Mouse (Mus musculus) cerebellum, adult 11-12 months (tissue): ENCODE data around the gene Cnst.
"Not testable (repeated sequence)": the region's sequence is repeated elsewhere in the genome, so short reads cannot be mapped to it uniquely, and the experiment has no call there.

Source experiments
- DNase-seq: peaks from one replicate; pipeline ENCODE4 v3.0.0; 2022

The Cnst gene

DNA sequence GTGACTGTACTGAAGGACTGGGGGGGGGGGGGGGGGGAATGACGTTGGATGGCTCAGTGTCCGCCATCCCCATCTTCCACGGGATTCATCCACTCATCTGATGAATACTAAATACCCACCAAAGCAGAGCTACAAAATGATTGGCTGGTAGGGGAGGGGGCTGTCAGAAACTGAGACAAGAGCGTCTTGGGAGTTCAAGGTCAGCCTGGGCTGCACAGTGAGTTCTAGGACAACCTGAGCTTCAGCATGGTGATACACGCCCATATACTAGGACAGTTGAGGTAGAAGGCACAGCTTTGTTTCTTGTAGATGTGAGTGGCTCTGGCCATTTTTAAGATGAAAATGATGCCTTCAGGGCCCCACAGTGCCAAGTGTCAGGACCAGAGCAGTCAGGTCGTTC, 52.2 kb downstream of the Cnst start:
- no peak for DNase-seq

DNA sequence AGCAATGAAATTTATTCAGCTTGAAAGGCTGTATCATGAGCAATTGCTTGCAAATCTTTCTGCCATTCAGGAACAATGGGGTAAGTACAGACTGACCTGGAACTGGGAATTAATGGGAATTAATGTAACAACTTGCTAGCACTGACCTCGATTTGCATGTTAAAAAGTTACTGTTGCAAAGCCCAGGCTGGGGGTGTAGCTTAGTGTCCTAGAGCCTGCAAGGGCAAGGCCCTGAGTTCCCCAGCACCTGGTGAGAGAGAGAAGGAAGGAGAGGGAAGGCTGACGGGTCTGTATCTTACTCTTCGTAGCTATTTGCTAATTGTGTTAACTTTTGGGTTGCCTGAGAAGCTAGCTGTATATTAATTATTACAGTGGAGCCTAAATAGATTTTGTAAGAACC, 58.4 kb downstream of the Cnst start:
- DNase-seq, result no peak

DNA sequence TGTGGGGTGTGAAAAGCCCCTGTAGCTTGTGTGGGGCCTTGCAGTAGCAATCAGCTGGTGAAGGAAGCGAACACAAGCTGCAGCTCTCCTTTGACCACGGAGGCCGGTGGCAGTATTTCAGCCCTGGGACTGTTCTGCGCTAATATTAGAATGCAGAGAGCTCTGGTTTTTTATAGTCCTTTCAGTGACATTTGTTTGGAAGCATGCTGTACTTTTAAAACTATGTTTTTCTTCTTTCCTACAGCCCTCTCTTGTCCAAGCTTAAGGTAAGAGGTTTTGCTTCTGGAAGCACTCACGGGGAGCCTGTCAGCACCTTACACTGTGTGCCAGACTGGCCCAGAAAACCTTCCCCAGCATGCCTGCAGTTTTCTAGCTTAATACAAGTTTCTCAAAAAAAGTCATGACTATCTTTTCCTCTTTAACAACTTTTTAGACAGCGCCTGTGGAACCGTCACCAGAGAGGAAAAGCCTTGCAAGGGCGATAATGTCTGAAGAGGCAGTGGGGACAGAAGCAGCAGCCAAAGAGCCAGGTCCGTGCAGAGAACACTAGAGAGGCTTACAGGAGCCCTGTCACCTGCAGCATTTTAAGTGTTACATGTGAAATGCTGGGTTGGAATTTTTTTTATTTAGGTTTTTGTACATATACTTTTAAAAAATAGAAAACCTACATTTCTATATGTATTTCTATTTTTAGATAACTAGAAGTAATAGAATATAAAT, 60.0 kb downstream of the Cnst start:
- DNase-seq, result no peak

DNA sequence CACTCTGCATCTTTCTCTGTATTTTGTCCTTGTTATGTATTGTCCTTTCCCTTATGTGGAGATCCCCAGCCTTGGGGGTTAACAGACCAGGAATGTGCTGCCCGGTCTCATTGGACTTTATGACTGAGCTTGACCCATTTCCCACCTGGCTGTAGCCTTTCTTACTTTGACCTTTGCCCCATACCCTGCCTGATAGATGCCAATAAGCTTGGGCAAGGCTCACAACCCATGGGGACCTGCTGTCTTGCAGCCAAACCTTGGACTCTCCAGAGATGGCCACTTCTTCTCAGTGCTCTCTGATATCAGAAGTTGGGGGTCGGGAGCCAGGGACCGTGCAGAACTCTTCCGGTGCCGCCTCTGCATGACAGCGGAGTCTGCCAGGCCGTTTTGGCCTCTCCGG, 62.4 kb downstream of the Cnst start:
- no peak for DNase-seq

DNA sequence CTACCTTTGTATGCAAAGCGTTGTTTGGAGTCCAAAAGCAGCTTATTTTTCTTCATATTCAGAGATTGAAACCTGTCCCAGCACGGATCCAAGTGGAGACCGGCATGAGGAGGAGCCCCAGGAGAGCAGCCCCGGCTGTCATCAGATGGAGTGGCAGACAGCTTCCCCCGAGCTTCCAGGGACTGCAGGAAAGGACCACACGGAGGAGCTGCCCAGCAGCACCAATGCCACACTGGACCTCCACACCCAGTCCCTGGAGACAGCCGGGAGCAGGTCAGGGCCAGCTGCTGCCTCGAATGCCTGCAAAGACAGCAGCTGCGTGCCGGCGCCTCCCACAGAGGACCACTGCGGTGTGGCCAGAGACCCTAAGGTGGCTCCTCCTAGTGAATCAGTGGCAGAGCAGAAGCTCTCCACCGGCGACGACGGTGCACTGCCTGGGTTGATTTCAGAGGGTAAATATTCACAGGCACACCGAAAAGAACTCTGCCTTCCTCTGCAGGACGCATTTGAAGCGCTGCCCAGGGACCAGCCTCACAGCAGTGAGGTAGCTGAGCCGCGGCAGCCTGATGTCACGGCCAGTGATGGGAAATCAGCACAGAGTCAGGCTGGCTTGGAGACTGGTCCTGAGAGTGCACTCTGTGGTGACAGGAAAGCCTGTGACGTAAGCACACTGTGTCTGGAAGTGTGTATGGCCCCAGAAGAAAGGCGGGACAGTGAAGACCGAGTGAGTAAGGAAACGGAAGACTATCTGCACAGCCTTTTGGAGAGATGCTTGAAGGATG, 63.7 kb downstream of the Cnst start:
- peak; percentile 72 for DNase-seq

DNA sequence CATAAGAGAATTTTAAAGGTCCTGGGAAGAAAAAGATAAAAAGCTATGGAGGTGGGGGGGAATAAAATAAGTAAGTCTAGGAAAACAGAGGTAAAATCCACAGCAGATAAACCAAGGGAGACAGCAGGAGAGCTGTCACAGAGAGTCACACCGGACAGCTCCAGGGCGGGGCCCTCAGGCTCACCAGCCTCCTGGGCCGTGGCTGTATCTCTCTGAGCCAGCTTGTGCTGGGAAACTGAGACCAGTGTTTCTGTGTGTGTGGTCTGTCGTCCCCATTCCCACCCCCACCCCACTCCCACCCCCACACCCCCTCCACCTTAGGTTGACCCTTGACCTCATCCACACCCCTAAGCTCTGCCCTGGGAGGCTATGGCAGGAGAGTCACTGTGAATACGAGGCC, 65.0 kb downstream of the Cnst start:
- DNase-seq, result no peak

DNA sequence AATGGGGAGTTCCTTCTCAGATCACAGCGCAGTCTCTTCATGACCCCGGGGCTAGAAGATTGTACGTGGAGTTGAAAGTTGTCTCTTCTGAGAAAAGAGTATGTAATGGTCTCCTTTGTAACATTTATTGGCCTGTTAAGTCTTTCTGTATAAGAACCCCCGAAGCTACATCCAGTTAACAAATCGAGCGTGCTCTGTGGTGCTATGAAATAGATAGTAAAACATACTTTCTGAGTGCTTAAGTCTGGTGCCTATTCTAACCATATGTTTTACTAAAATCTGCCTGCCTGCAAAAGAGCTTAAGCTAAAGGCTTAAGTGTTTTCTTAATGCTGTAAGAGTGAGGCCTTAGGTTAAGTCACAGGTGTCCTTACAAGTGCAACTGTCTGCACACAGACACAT, 66.2 kb downstream of the Cnst start:
- DNase-seq, result no peak

DNA sequence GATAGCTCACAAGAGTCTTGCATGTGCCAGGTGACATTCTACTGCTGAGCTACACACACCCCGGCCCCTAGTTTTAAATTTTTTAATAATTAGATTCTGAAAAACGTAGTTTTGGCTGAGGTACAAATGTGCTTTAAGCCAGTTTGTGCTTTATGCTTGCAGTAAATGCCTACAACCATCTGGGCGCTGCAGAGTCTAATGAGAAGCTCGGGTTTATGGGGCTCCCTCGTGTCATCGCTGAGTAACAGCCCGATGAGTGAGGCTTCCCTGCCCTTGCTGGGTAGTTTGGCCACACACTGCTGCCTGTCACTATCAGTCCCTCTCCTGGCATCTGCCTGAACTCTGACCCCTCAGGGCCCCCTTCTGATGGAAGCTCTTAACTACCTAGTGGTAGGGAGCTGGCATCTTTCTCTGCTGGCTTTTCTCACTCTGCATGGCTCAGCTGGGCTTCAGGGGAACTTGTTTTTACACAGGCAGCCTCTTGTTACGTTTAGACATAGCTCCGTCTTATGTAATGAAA, 66.9 kb downstream of the Cnst start:
- DNase-seq, result no peak

DNA sequence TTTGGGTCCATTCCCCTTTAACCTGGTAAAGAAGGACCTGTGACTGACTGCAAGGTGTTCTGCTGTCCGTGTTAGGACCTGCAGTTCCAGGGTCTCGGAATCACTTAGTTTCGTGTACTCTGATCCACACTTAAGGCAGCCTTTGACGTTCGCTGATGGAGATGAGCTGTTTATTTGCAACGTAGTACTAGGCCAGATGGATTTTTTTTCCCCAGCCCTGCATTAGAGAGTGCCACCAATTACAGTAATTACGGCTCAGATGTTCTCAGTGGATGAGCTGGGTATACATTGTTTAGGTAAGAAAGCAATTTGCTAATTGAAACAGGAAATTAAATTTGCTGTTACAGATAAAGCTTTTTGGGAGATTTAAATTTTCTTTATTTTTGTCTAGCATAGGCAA, 71.3 kb downstream of the Cnst start:
- peak; percentile 1 for DNase-seq

DNA sequence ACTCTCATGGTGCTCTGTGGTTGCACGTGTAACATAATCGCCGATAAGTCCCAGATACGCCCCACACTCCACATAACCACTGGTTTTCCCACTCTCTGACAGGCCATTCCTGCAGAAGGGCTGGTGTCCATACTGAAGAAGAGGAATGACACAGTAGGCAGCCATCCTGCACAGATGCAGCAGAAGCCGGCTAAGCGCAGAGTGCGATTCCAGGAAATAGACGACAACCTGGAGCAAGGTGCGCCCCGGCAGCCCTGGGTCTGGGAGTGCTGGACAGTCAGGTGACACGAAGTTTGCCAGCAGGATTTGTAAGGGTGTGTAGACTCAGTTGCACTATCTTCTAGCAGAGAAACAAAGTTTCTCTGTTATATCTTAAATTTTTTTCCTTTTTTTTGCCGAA, 76.5 kb downstream of the Cnst start:
- peak; percentile 3 for DNase-seq

DNA sequence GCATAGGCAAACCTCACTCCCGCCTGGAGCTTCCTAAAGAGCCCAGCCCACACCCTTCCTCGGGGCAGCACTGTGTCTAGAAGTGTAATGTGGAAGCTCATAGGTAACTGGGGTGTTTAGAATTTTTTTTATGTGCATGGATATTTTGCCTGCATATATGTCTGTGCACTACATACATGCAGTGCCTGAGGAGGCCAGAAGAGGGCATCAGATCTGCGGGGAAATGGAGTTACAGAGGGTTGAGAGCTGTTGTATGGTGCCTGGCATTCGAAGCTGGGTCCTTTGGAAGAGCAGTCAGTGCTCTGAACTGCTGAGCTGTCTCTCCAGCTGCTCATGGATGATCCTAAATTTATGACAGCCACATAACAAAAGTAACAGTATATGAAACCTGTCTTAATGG, 77.5 kb downstream of the Cnst start:
- peak; percentile 47 for DNase-seq

DNA sequence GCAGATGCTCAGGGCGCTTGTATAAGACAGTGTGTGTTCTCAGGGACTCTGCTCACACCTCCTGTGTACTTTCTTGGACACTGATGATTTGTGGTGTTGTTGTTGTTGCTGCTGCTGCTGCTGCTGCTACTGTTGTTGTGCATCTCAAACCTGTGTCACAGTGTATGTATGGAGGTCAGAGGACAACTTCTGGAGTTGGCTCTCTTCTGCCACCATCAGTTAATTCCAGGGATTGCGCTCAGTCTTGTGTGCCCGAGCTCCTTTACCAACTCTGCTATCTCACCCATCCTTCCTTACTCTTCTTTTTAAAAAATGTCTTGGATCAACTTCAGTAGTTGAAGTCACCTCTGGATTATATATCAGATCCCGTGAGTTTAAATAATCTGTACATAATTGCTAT, 78.2 kb downstream of the Cnst start:
- peak; percentile 39 for DNase-seq

DNA sequence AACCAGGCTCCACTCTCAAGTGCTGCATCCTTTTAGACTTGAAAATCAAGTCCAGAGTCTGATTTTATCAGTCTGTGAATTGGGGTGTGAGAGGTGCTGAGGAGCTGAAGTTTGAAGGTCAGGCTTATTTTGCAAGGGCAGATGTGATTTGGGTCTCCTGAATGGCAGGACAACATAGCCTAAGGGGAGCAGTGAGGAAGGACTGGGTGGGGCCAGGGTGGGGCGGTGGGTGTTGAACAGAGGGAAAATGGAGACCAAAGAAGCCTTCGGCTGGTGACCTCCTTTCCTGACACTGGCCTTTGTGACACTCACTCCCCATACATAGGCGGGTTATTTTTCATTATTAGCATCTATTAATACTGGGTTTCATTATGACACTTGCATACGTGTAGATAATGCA, 81.7 kb downstream of the Cnst start:
- no peak for DNase-seq

DNA sequence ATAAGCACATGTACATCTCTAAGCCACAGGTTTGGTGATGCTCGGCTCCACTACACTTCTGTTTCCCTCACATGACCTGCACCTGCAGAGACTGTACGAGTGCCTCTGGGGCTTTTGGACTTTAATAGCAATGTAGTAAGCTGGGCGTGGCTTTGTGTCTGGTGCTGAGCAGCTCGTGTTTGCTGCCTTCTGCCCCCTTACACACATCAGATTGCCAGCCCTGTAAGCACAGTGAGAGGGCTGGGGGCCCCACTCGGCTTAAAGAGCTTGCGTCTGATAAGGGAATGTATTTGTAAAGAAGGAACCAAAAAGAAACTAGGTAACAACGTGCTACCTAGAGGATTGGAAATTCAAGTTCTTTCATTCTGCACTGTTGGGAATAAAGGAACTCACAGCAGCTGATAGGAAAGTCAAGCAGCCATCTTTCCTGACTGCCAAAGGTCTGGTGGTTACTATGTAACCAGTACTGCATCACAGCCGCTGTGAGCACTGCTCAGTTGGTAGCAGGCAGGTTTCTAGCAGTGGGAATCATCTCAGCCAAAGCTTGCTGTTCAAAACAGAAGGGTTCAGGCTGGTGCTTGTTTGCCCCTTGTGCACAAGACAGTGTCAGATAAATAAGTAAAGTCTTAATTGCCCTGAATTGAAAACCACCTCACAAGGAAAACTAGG, 82.4 kb downstream of the Cnst start:
- no peak for DNase-seq

DNA sequence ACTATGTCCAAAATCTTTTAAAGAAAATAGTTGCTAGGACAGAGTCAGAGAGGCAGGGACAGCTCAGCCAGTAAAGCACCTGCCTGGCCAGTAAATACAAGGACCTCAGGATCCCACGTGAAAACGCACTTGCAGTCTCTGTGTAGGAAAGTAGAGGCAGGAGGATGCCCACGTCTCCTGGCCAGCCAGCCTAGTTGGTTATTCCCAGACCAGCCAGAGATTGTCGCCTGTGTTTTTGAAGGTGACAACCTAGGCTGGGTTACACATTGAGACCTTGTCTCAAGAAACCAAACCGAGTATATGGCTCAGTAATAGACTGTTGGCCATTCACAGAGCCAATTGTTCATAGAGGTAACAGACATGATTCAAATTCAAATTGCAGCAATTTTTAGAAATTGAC, 83.1 kb downstream of the Cnst start:
- DNase-seq, result no peak

DNA sequence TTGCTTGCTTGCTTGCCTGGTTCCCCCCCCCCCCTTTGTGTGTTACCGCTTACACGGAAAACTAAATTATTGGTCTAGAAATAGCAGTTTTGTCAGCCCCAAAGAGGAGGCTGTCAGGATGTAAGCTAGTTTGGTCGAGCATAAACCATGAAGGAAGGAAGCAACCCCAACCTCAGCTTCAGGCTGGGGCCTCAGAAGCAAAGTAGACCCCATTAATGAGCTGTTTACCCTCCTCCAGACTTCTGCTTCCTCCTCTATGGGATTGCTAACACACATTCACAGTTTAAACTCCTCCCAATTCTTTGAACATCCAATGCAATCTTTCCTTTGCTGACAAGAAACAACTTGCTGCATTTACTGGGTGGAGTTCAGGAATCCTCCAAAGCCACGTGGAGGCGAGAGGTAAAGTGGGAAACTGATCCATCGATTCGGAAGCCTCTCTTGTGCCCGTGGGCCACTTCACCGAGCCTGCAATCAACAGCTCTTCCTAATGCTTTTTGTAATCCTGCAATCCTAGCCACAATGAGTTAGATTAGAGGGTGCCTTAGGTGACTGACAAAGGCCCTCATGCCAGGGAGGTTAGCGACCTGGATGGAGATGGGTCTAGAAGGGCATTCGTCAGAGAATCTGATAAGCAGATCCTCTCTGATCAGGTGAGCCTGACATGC, 86.7 kb downstream of the Cnst start:
- DNase-seq, result no peak

DNA sequence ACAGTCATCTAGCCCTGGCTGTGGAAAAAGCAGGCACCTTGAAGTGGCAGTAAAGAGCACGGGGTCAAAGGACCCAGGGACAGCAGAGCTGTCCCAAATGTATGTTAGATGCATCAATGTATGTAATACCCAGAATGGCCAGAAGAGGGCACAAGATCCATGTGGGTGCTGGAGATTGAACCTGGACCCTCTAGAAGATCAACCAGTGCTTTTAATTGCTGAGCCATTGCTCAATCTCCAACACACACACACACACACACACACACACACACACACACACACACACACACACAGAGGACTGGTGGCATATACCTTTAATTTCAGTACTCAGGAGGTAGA, 87.2 kb downstream of the Cnst start:
- no peak for DNase-seq

DNA sequence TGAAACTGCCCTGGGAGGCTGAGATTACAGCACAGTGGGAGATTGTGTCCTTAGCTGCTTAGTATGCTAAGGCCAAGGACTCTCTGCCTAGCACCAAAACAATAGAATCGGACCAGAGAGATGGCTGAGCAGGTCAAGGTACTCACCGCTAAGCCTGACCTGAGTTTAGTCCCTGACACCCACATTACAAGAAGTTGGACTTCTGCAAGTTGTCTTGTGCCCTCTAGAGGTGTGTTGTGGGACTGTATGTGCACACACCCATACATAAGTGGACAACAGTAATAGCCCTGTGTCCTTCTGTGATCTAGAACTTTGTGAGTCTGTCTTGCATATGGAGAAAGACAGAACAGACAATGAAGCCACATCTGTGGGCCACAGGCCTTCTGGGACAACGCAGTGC, 88.0 kb downstream of the Cnst start:
- DNase-seq, result no peak

DNA sequence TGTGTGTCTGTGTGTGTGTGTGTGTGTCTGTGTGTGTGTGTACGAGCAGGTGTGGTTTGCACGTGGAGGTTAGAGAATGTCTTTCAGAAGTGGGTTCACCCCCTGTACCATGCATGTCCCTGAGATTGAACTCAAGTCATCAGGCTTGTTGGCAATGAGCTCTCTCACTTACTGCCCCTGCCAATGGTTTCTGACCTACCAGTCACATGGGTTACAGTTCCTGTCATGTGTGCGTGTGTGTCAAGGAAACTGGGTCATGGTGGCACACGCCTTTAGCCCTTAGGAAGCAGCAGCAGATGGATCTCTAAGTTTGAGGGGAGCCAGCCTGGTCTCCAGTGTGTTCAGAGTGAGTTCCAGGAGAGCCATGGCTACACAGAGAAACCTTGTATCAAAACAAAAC, 96.6 kb downstream of the Cnst start:
- DNase-seq, result no peak

DNA sequence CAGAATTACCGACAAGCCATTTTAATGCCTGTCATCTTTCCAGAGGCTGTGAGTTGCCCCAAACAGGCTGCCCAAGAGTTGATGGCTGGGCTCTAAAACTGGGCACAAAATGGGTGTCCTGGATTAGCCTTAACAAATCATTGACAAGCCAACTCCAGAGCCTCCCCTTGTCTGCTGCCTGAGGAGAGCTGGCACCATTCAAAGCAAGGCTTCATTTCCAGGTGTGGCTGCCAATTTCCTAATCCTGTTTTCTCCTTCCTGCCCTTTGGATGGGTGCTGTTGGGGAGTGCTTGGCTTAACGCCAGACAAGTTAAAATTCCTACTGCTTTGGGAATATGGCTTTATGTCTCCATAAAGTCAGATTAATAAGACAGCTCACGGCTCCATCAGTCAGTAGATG, 98.0 kb downstream of the Cnst start:
- DNase-seq, result no peak

DNA sequence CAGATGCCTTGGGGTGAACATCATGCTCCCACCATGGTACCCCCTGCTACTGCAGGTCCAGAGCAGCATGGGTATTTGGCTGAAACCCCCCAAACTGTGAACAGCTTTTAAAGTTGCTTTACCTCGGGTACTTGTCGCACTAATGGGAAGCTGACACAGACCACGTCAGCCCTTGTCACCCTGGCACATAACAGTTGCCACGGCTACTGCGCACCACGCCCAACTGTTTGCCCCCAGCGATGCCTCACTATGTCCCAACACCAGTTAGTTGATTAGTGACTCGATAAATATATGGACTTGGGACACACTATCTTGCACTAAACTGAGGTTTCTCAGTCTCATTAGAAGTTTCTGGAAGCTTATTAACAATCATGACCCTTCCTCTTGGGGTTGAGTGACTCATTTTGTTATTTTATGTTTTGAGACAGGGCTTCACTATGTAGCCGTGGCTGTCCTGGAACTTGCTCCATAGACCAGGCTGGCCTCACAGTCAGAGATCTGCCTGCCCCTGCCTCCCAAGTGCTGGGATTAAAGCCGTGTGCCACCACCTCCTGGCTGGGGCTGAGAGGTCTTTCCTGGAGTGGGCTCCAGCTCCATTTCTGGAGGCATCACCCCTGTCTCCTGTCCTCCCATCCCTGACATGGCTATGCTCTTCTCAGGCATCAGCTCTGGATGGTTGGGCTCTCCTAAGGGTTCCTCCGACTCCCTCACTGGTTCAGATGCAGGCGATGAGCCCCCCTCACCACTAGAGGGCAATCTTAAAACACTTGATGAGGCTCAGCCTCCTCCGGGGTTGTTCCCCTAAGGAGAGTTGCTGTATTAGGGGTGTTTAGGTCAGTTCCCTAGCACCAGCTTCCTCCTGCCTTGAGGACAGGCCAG, 99.2 kb downstream of the Cnst start:
- peak; percentile 77 for DNase-seq

DNA sequence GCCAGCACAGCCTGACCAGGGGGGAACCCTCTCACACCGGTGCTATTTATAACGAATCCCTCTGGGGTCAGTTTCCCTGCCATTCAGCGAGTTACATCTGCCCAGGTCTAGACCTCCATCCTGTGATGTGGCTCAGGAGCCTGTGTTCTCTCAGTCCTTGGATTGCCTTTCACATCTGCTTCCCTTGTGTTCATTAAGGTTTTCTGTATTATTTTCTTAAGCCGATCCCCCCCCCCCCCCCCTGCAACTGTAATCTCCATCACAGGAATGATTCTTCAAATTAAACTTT, 99.8 kb downstream of the Cnst start:
- DNase-seq, result no peak

DNA sequence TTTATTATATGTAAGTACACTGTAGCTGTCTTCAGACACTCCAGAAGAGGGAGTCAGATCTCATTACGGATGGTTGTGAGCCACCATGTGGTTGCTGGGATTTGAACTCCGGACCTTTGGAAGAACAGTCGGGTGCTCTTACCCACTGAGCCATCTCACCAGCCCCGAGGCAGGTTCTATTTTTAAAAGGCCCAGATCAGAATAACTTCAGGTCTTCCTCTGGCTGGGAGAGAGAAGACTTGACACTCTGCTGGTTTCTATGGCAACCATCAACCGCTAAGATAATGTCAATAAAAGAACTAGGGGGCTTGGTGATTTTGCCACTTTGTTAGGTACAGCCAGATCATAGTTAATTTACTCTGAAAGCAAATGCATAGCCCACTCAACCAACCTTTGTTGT, 102.5 kb downstream of the Cnst start:
- DNase-seq, result not testable (repeated sequence)
